18 mouse cellular contexts compared by ENCODE assay signal in genomic region chr11:54085816-54086215, GRCm38 (mm10). TPM values are rescaled to one million over a fixed set of nuclear protein-coding genes. Genes with fewer than 3 reads are reported as not detected.
DNase-seq lines count a peak whose midpoint lies in the region; TF ChIP-seq lines count a peak whose summit lies in the region.
"Had no signal": no experiment of that assay in that cellular context is flagged by ENCODE, and none has a peak within 500 bp of the region (broad histone marks: within the 10 kb centered on the region; RNA-seq: fewer than 3 reads in every experiment).

No protein-coding gene starts in this region.

- TF ChIP-seq CTCF in layer of hippocampus, adult 2 months (conservative IDR thresholded peaks at IDR 0.05) = peak; percentile 25; the same call in 1 of the 2 replicates
- TF ChIP-seq CTCF in E14TG2a.4 (conservative IDR thresholded peaks at IDR 0.05; ENCODE audit: low read length) = peak; percentile 26; the same call in 1 of the 2 replicates
- 0 out of 2 replicates have a peak, but pooled peaks have one; percentile 10 for TF ChIP-seq CTCF in bone marrow macrophage, adult 2 months (IDR thresholded peaks at IDR 0.05; ENCODE audit: low read depth, low read length)

- no peaks in the 10 kb centered on the region for H3K4me1 ChIP-seq in E14TG2a.4 (replicated peaks; ENCODE audit: low read depth, low read length)
- H3K4me1 ChIP-seq in bone marrow macrophage, adult 2 months (ENCODE audit: control insufficient read depth, insufficient read depth, low read length) = peaks cover 35% of the 10 kb centered on the region
- H3K4me1 ChIP-seq: hindbrain, embryonic 10.5 days; limb, embryonic 12.5 days had no signal

- no peaks in the 10 kb centered on the region for H3K36me3 ChIP-seq in E14TG2a.4 (ENCODE audit: insufficient read depth, low read length)
- H3K36me3 ChIP-seq: hindbrain, embryonic 10.5 days; limb, embryonic 12.5 days; liver, embryonic 13.5 days; stomach, embryonic 15.5 days had no signal

- no peak overlapping the region for H3K27ac ChIP-seq in layer of hippocampus, adult 2 months
- no peak overlapping the region for H3K27ac ChIP-seq in bone marrow macrophage, adult 2 months (ENCODE audit: insufficient read depth, low read depth, low read length)
- H3K27ac ChIP-seq: hindbrain, embryonic 10.5 days; limb, embryonic 12.5 days; liver, embryonic 13.5 days; stomach, embryonic 15.5 days had no signal

- H3K9me3 ChIP-seq in E14TG2a.4 (ENCODE audit: low read length) = no peaks in the 10 kb centered on the region
- H3K9me3 ChIP-seq: hindbrain, embryonic 10.5 days; limb, embryonic 12.5 days; liver, embryonic 13.5 days; stomach, embryonic 15.5 days had no signal

- TF ChIP-seq POLR2A in bone marrow macrophage, adult 2 months (IDR thresholded peaks at IDR 0.05; ENCODE audit: borderline replicate concordance, low read depth, low read length) = no peak

- H3K27me3 ChIP-seq in E14TG2a.4 (ENCODE audit: insufficient read depth, low read length) = no peaks in the 10 kb centered on the region; the same call in 1 of the 2 replicates
- H3K27me3 ChIP-seq: limb, embryonic 12.5 days; liver, embryonic 13.5 days; stomach, embryonic 15.5 days had no signal

- H3K4me3 ChIP-seq in layer of hippocampus, adult 2 months = no peak overlapping the region
- H3K4me3 ChIP-seq in E14TG2a.4 (replicated peaks; ENCODE audit: low read length) = no peak overlapping the region
- H3K4me3 ChIP-seq in bone marrow macrophage, adult 2 months (ENCODE audit: insufficient read depth, low read length) = no peak overlapping the region
- H3K4me3 ChIP-seq: hindbrain, embryonic 10.5 days; limb, embryonic 12.5 days; liver, embryonic 13.5 days; stomach, embryonic 15.5 days had no signal

- DNase-seq in layer of hippocampus, adult 2 months (ENCODE audit: low spot score in 2 of 2) = no peak
- DNase-seq in layer of hippocampus, adult 18-20 months (ENCODE audit: low spot score in 2 of 2) = no peak
- DNase-seq in 416B (ENCODE audit: low read depth) (peak; percentile 17), adipocyte (ENCODE audit: low spot score) (no peak)
- no peak for DNase-seq in urinary bladder, adult 18-20 months (ENCODE audit: low spot score in 2 of 2)
- DNase-seq: adrenal gland, postnatal 25 days; cerebellum, adult 18-20 months; gastrocnemius, postnatal 14 days; kidney, adult 8-10 months; kidney, postnatal 4 days; liver, embryonic 13.5 days; retina, postnatal 1 day had no signal

RNA-seq across cellular contexts. Expression of gene P4ha2, which starts 14.1 kb away (rescaled TPM):
- total RNA-seq in layer of hippocampus, adult 2 months (2021) = 10 to 100 TPM; 18.6 to 28.7 TPM
- 10 to 100 TPM; 26.9 to 30.7 TPM for total RNA-seq in layer of hippocampus, adult 18-20 months (2021)
- 2.9 and 4.3 TPM in 2 replicates for polyA plus RNA-seq in bone marrow macrophage, adult 2 months (2012; ENCODE audit: insufficient read depth, insufficient read length, missing spikeins)

RNA-seq across cellular contexts. Expression of gene Pdlim4, which starts 17.0 kb away (rescaled TPM):
- total RNA-seq in layer of hippocampus, adult 2 months (2021) = 10 to 100 TPM; 13.4 to 14.3 TPM
- total RNA-seq in layer of hippocampus, adult 18-20 months (2021) = 10 to 100 TPM; 14.8 to 15.4 TPM
- 69.0 and 75.4 TPM in 2 replicates for polyA plus RNA-seq in bone marrow macrophage, adult 2 months (2012; ENCODE audit: insufficient read depth, insufficient read length, missing spikeins)
- total RNA-seq: megakaryocyte-erythroid progenitor cell, adult 5-6 weeks had no signal

RNA-seq across cellular contexts. Expression of gene Slc22a4, which starts 57.9 kb away (rescaled TPM):
- total RNA-seq in layer of hippocampus, adult 2 months (2021) = 1 to 10 TPM; 5.9 to 6.9 TPM
- total RNA-seq in layer of hippocampus, adult 18-20 months (2021) = 1 to 10 TPM; 6.1 to 6.7 TPM
- 4.8 and 6.9 TPM in 2 replicates for polyA plus RNA-seq in bone marrow macrophage, adult 2 months (2012; ENCODE audit: insufficient read depth, insufficient read length, missing spikeins)
